Mouse (Mus musculus) heart, adult 11 months (tissue): ENCODE measurements around the gene Gm13030.
A peak's percentile ranks its signal among the peaks of the same experiment; 100 is the strongest.
"Not testable (repeated sequence)": the region's sequence is repeated elsewhere in the genome, so short reads cannot be mapped to it uniquely, and the experiment has no call there.

Experiments
- DNase-seq: peaks from one replicate; pipeline ENCODE4 v3.0.0; 2022

The Gm13030 gene

DNA sequence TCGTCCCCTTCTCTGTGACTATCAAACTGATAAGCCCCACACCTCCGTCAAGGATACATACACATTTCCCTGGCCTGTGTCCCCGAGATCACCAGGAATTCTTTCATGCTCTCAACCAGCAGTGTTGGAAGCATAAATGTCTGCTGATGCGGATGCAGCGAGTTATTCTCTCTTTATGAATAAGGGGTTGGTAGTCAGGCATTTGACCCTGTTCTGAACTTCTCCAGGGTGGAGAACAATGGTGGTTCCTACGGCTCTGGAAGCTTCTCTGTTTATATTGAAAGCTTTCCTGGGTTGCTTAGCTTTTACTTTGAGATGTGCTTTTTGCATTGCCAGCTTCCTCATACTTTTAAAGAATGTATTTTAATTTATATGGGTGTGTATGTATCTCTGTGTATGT is at the start of gene Gm13030:
Gene Gm13030 (minus strand): TSS at position 101 of the 400 bp plus-strand sequence.
- DNase-seq = no peak

DNA sequence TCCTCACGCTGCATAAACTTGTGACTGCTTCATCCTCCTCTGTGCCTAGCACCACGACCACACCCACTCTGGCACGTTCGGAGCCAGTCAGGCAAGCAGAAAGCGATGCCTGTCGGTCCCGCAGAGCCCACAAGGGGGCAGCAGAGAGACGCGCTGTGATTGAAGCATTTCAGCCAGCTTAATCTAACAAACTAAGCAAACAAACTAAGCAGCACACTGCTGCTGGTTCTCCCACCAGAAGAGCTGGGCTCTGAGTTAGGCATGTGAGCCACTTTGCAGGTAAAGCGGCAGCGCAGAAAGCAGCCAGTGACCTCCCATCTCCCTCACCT is 48.3 kb upstream of the Gm13030 start:
- DNase-seq = peak; percentile 99

- DNase-seq = no peak
These were observed 47.7 kb upstream of the Gm13030 start for GRCm38 (mm10) chr4:138921254-138922130.

GRCm38 (mm10) chr4:138917282-138917681 is 43.5 kb upstream of the Gm13030 start:
- DNase-seq = no peak

- peak; percentile 99 for DNase-seq
These were observed 40.0 kb upstream of the Gm13030 start, which contains the start of gene Otud3 for GRCm38 (mm10) chr4:138913797-138914196. Gene Otud3, minus strand, starts transcription at chr4:138913945.

DNA sequence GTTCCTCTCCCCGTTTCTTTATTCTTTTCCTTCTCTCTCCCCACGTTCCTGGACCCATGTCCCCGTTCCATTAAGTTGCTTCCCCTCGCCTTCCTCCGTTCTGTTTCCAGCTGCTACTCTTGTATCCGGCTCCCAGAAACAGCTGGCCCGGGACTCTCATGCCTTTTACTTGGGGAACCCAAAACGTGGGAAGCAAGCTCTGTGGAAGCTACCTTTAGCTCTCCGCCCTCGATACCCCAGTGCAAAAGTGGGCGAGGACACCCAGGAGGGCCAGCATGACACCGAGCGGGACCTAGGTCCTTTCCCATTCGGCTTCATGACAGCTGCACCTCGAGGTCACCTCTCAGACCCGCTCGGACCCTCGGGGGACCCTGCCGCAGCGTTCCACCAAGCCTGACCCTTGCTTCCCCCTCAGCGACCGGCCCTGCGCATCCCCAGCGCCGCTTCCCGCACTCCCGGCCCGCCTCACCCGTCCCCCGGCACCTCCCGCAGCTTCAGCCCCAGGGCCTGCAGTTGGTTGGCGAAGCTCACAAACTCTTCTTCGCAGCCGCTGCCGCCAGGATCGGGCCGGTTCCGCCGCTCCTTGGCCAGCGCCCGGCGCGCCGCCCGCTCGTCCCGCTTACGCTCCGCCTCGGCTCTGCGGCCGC is 39.5 kb upstream of the Gm13030 start:
- DNase-seq = peak; percentile 91

DNA sequence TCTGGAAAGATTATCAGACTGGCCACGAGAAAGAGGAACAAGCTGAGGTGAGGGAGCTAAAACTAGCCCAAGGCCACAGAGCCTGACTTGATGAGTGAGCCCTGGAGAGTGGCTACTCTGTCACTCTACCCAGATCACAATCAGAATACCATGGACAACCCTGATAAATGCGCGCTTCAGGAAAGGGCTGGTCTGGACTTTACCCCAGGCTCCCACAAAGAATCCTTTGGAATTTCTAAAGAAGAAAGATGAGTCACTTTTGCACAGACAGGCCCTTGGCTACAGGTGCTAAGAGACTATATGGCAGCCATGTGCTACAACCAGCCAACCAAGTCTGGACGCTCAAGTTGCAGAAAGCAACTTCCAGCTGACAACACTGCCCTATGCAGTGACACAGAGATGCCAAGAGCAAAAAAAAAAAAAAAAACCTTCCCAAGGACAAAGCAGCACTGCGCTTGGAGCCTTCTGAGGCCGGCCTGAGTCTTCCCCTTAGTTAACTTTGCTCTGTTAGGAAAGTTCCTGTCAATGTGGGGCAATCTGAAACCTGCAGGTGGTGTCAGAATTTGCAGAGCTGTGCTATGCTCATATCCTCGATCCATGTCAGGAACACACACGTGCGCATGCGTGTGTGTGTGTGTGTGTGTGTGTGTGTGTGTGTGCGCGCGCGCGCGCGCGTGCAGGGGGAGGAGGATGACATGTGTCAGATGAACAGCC is 32.0 kb upstream of the Gm13030 start:
- no peak for DNase-seq

GRCm38 (mm10) chr4:138899361-138899760 is 25.6 kb upstream of the Gm13030 start:
- no peak for DNase-seq

GRCm38 (mm10) chr4:138893789-138894188 is 20.0 kb upstream of the Gm13030 start:
- DNase-seq = not testable (repeated sequence)

DNA sequence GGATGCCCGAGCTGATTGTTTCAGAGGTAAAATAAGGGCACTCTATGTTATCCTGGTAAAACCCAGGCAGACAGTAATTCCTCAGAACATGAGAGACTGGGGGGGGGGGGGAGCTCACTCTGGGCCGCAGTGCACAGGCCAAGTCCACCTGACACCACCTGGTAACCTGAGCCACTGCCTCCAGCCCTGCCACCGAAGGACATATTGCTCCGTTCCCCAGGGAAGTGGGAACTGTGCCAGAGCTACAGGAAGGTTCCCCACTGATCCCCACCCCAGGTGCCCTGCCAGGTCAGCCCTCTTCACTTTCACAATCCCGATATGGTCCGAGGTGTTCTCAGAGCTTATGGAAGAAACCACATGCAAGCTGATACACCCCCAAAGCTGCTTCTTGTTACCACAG is 18.9 kb upstream of the Gm13030 start:
- no peak for DNase-seq

DNA sequence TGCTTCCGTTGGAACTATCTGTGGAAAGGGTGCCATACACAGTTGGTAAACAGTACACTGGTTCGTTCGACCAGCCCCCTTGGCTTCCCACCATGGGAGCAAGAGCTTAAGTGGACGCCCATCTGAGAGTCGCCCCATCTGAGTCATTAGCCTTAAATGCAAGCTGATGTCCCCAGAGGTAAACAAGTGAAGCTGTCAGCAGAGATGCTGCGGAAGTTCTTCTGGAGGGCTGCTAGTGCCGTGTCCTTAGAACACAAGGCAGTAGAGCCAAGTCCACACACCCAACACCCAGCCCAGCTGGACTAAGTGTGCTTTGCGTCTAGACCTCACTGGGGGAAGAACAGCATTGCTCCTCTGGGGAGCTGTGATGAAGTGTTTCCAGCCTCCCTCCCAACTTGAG is 15.9 kb upstream of the Gm13030 start:
- DNase-seq = peak; percentile 96

- DNase-seq = no peak
These were observed 15.4 kb upstream of the Gm13030 start for GRCm38 (mm10) chr4:138889165-138889564.

DNA sequence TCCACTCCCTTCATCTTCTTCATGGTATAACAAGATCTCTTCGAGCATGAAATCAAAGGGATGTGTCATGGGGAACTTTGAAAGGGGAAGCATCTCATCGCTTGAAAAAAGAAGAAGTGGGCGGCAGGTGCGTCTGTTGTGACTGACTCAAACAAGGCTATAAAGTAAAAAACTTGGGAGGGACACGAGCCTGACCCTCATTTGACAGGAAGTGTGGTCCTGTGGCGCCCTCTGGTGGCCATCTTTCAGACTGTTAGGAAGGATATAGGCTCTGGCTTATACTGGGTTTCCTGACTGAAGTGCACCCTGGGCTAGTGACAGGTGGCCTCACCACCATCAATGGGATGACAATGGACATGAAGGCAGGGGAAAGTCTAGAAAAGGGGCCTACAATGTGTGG is 10.5 kb upstream of the Gm13030 start:
- DNase-seq = peak; percentile 97

- no peak for DNase-seq
These were observed 8.4 kb upstream of the Gm13030 start for GRCm38 (mm10) chr4:138882179-138882578.

DNA sequence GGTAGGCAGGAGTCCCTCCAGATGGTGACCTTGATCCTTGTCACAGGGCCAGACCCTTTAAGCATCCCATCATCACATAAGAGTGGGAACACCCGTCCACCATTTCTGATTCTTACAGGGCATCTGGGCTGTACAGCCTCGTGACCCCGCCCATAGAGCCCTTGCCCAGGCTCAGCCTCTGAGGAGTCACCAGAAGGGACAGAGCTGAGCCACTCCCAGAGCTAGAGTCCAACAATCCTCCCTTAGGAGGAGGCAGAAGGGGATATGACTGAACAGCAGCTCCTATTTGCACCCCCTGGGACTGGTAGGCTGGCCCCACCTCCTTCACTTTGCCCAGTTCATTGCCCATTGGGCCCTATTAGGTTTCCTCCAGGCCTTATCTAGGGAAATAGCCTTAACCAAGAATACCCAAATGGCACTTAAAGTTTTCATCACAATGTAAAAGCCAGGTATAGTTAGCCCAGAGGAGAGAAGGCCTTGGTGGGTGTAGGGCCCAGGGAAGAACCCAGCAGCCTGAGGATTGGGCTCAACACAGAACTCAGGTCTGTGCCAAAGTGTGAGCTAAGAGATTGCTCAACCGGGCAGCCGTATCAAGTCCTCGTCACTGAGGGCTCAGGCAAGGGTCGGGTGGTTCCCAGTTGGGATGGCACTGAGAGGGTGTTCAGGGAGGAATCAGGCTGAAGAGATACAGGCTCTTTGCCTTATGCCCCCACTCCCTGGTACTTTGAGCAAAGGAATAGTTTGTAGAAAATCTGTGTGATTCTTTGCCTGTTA is 7.2 kb upstream of the Gm13030 start:
- DNase-seq = peak; percentile 96

GRCm38 (mm10) chr4:138879808-138880207 is 6.0 kb upstream of the Gm13030 start:
- peak; percentile 87 for DNase-seq

DNA sequence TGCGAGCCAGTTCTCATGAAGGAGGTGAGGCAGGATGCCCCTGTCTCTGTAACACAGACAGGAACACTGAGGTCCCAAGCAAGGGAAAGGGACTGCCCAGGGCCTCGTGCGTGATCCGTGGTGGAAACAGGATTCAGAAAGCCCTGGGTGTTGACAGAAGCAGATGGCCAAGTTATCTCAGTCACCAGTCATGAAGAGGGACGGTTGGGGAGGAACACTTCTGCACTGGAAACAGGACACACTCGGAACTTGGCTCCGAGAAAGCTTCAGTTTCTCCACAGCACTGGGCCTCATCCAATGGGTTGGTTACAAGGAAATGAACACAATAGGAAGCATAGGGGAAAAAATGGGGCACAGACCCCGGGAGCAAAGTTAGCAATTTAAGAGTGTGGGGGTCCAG is 5.0 kb upstream of the Gm13030 start:
- DNase-seq = peak; percentile 97

- peak; percentile 90 for DNase-seq
These were observed 4.0 kb upstream of the Gm13030 start, which contains the start of gene Pla2g2e for GRCm38 (mm10) chr4:138877731-138878130. Gene Pla2g2e, plus strand, starts transcription at chr4:138877942.

- DNase-seq = no peak
These were observed 2.2 kb upstream of the Gm13030 start for GRCm38 (mm10) chr4:138875986-138876385.

- not testable (repeated sequence) for DNase-seq
These were observed 1.5 kb upstream of the Gm13030 start for GRCm38 (mm10) chr4:138875275-138875674.

- DNase-seq = no peak
These were observed 5.1 kb downstream of the Gm13030 start for GRCm38 (mm10) chr4:138868666-138869065.

- DNase-seq = peak; percentile 96
These were observed 7.4 kb downstream of the Gm13030 start for GRCm38 (mm10) chr4:138866413-138866812.

DNA sequence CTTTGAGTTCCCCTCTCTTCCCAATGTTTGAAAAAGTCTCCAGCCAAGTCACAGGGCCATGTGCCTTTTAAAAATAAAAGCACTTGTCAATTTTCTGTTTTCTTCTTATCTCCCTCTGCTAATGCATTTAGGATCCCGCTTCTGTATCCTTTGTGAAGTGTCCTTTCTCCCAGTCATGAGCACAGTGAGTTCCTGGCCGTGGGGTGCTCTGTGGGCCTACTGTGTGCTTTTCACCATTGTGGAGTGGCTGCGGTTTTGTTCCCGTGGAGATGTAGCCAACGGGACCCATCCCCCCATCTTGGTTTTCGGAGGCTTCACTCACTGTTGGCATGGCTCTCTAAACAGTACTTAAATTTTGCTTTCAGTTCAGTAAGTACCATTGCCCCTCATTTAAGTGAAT is 7.8 kb downstream of the Gm13030 start:
- no peak for DNase-seq
